Mouse (Mus musculus) stomach, postnatal 0 days (tissue): ENCODE results near the gene Dusp15.

Source experiments
- CTCF ChIP-seq: IDR thresholded peaks from 2 replicates; pipeline ENCODE4 v1.5.1; 2016; ENCODE audit warnings: antibody characterized with exemption, low read depth, mild to moderate bottlenecking, moderate library complexity
- EP300 ChIP-seq: optimal IDR thresholded peaks from 2 replicates; pipeline ENCODE3; 2016; ENCODE audit warnings: antibody characterized with exemption

DNA sequence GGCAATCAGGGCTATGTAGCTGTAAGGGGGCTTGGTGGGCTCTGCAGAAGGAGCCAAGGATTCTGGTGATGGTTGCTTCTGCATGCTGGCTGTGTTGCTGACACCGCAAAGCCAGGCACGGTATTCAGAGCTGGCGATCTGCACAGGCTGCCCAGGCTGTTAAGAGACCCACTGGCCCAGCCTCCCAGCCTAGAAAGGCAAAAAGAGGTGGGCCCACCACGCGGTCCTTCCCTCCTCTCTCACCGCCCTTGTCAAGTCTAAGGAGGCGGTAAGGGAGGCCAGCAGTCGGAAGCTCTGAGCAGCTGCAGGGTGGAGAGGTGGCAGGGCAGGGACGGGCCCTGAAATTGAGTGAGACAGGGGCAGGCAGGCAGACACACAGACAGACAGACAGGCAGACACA, 18.4 kb downstream of the Dusp15 start, which contains the start of gene Foxs1:
- no peak for TF ChIP-seq CTCF
- no peak for TF ChIP-seq EP300
